Mouse (Mus musculus) stomach, embryonic 16.5 days (tissue): Measurements from ENCODE around the gene Trp73. TPM values are rescaled to one million over a fixed set of nuclear protein-coding genes. Genes with fewer than 3 reads are reported as not detected.

Experiments used
- ATAC-seq: fragments of 200-750 bp; cut with Nextera tagmentation; 2 replicates; pipeline ENCODE4 v1.8.0; 2017; ENCODE audit warnings: moderate number of reproducible peaks, moderate TSS enrichment; ENCODE audit not compliant: insufficient read depth, low FRiP score
- H3K27ac ChIP-seq: fragments of 300-500 bp; sonication (generic); 2 replicates; pipeline ENCODE4 v1.5.1; 2014; ENCODE audit warnings: low read length
- H3K27me3 ChIP-seq: fragments of 300-500 bp; sonication (generic); 2 replicates; pipeline ENCODE4 v1.6.1; 2014; ENCODE audit warnings: low read length, control low read depth, mixed read lengths; ENCODE audit not compliant: control insufficient read depth, insufficient read depth
- H3K36me3 ChIP-seq: fragments of 300-500 bp; sonication (generic); 2 replicates; pipeline ENCODE4 v1.6.1; 2014; ENCODE audit warnings: low read length; ENCODE audit not compliant: control insufficient read depth, insufficient read depth
- H3K4me1 ChIP-seq: fragments of 300-500 bp; sonication (generic); 2 replicates; pipeline ENCODE4 v1.6.1; 2014; ENCODE audit warnings: low read length, control low read depth, mixed read lengths; ENCODE audit not compliant: control insufficient read depth, insufficient read depth
- H3K4me2 ChIP-seq: fragments of 300-500 bp; sonication (generic); 2 replicates; pipeline ENCODE4 v1.6.1; 2014; ENCODE audit warnings: low read depth, low read length, mixed read lengths
- H3K4me3 ChIP-seq: fragments of 300-500 bp; sonication (generic); replicated peaks from 2 replicates; pipeline ENCODE4 v1.5.1; 2014; ENCODE audit warnings: mild to moderate bottlenecking, low read length
- H3K9ac ChIP-seq: fragments of 300-500 bp; sonication (generic); 2 replicates; pipeline ENCODE4 v1.6.1; 2014; ENCODE audit warnings: low read length
- H3K9me3 ChIP-seq: fragments of 300-500 bp; sonication (generic); replicated peaks from 2 replicates; pipeline ENCODE4 v1.6.1; 2016; ENCODE audit warnings: low read length, control low read depth; ENCODE audit not compliant: control insufficient read depth
- whole genome bisulfite sequencing: fragments of 180-500 bp; shearing (Covaris S2); extraction: QIAGEN DNeasy Blood & Tissue Kit; methylation state at CpG from one replicate; pipeline ENCODE4 v1.1.7; 2014; 5-methylcytosine and 5-hydroxymethylcytosine counted together
- polyA plus RNA-seq: library from polyadenylated mRNA; unstranded; fragments of >200 nt; fragmentation: Nextera tagmentation; extraction: Ambion mirVana; gene quantifications from 2 replicates; pipeline ENCODE4 v1.2.1, GENCODE M21; 2015

The Trp73 gene
- polyA plus RNA-seq, 1 experiment from 2014 or later, result 0.96 TPM

DNA sequence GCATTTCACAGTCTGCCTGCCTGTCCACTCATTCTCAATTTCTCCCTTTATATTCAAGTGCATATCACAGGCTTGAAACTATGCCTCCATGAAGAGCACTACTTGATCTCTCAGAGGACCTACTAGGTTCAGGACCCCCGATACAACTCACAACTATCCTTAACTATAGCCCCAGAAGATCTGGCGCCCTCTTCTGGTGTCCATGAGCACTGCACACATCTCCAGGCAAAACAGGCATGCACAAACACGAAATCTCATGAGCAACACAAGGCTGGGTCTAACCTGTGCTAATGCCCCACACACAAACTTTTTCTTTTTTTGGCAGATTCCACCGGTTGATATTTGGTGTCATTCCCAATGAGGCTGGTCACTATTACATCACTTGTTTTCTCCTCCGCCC, 94.2 kb downstream of the Trp73 start:
- no peak overlapping the region for H3K27ac ChIP-seq
- WGBS, result 69% methylated on average over 5 of the region's 5 CpGs
- no peaks in the 10 kb centered on the region for H3K27me3 ChIP-seq
- ATAC-seq, result no peak
- no peaks in the 10 kb centered on the region for H3K9me3 ChIP-seq
- no peak overlapping the region for H3K4me3 ChIP-seq
- H3K4me1 ChIP-seq, result no peaks in the 10 kb centered on the region
- H3K4me2 ChIP-seq, result no peak overlapping the region
- no peaks in the 10 kb centered on the region for H3K36me3 ChIP-seq
- H3K9ac ChIP-seq, result no peak overlapping the region

DNA sequence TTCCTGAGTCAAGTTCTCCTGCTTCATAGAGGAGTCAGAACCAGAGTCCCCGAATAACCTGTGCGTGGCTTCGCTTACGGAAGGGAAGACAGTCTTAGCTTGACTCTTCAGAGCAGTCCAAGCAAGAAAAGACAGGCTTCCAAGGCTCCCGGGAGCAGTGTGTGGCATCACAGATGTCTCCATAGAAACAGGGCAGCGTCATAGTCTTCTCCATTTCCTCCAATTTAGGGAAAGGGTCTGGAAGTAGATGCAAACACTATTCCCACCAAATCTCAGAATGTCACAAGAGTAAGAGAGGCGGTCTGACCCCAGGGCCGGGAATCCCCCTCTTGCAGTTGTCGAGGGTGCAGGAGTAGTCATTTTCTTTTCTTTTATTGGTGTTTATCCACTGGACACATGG, 97.4 kb downstream of the Trp73 start, which contains the start of gene Ccdc27:
Ccdc27 (minus strand) TSS at position 101 of the 400 bp plus-strand sequence.
- WGBS, result 81% methylated on average over 9 of the region's 9 CpGs
- Histone ChIP-seq H3K27ac (no peak within 1 kb of the TSS), H3K4me2 (no peak within 1 kb of the TSS), H3K9ac (no peak within 1 kb of the TSS), H3K27me3 (no peaks in the 10 kb centered on the region), H3K4me1 (no peaks in the 10 kb centered on the region), H3K9me3 (no peaks in the 10 kb centered on the region), H3K4me3 (no peak within 1 kb of the TSS), H3K36me3 (no peaks in the 10 kb centered on the region)
- ATAC-seq, result no peak

DNA sequence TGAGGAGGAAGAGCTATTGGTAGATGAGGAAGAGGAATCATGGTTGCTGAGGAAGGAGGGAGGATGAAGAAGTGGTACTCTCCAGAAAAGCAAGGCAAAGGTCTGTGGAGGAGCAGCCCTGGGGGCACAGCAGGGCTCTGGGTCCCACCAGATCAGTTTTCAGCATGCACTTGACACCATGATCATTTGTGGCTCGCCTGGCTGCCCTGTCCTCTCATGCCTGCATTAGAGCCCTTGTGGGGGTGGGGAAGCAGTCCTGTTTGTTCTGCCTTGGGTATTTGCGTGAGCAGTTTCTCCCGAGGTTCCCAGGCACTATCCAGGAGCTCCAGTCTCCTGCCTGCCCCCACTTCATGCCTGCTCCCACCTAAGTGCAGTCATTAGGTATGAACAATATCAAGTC, 102.9 kb downstream of the Trp73 start:
- Histone ChIP-seq H3K9ac (no peak overlapping the region), H3K4me1 (no peaks in the 10 kb centered on the region), H3K27ac (no peak overlapping the region), H3K27me3 (no peaks in the 10 kb centered on the region), H3K4me2 (no peak overlapping the region), H3K36me3 (no peaks in the 10 kb centered on the region), H3K9me3 (no peaks in the 10 kb centered on the region), H3K4me3 (no peak overlapping the region)
- no peak for ATAC-seq
- WGBS, result 25% methylated on average over 3 of the region's 3 CpGs

DNA sequence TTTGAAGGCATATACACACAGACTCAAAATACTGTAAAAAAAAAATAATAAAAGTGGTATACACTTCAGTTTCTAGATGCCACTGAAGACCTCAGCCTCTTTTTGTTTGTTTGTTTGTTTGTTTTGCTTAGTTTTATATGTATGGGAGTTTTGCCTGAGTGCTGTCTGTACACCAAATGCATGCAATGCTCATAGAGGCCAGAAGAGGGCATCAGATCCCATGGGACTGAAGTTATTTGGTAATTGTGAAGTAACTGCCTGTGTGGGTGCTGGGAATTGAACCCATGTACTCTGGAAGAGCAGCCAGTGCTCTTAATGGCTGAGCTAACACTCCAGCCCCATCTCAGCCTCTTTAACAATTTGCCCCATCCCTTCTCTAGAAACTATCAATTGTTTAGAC, 111.4 kb downstream of the Trp73 start:
- H3K27ac ChIP-seq, result no peak overlapping the region
- H3K4me3 ChIP-seq, result no peak overlapping the region
- no peaks in the 10 kb centered on the region for H3K36me3 ChIP-seq
- no peak overlapping the region for H3K4me2 ChIP-seq
- H3K27me3 ChIP-seq, result no peaks in the 10 kb centered on the region
- H3K9me3 ChIP-seq, result no peaks in the 10 kb centered on the region
- H3K4me1 ChIP-seq, result peaks cover 26% of the 10 kb centered on the region
- H3K9ac ChIP-seq, result no peak overlapping the region
- ATAC-seq, result no peak

DNA sequence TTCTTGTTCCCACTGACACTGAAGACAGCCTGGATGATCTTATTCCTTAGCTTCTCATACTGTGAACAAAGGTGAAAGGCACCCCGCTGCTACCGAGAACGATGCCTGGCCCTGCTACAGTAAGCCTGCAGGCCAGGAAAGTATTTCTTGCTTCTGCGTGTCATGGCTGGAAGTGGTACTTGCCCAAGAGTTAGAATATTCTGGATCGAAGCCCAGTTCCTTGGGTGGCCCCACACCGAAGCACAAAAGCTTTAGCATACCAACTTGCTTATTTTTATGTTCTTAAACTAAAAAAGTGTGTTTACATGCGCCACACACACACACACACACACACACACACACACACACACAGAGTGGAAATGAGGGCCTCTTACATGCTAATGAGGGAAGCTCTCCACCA, 111.9 kb downstream of the Trp73 start:
- Histone ChIP-seq H3K27me3 (no peaks in the 10 kb centered on the region), H3K4me2 (no peak overlapping the region), H3K9ac (no peak overlapping the region), H3K27ac (no peak overlapping the region), H3K9me3 (no peaks in the 10 kb centered on the region), H3K4me1 (peaks cover 32% of the 10 kb centered on the region), H3K4me3 (no peak overlapping the region), H3K36me3 (no peaks in the 10 kb centered on the region)
- 73% methylated on average over 7 of the region's 7 CpGs for WGBS
- ATAC-seq, result no peak

DNA sequence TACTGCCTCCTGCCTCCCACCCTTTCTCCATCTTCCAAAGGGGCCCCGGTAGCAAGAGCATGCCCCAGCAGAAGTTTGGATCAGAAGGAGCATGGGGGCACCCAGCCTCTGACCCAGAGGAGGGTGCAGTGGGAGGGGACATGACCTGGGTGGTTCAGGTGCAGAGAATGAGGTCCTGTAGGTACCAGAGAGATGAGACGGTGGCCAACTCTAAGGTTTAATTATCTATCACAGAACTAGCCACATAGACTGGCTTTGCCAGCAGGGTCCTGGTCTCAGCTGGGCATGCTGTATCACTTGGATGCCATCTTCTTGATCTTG, 113.6 kb downstream of the Trp73 start:
- H3K4me1 ChIP-seq, result peaks cover 39% of the 10 kb centered on the region
- no peaks in the 10 kb centered on the region for H3K27me3 ChIP-seq
- H3K4me3 ChIP-seq, result peak overlapping the region; percentile 65
- H3K36me3 ChIP-seq, result 0 out of 2 replicates have a peak, but pooled peaks cover 4% of the 10 kb centered on the region
- ATAC-seq, result no peak
- WGBS, result 21% methylated on average over 2 of the region's 2 CpGs
- H3K9ac ChIP-seq, result peak overlapping the region; percentile 77
- H3K9me3 ChIP-seq, result no peaks in the 10 kb centered on the region
- H3K27ac ChIP-seq, result no peak overlapping the region
- peak overlapping the region; percentile 81 for H3K4me2 ChIP-seq

DNA sequence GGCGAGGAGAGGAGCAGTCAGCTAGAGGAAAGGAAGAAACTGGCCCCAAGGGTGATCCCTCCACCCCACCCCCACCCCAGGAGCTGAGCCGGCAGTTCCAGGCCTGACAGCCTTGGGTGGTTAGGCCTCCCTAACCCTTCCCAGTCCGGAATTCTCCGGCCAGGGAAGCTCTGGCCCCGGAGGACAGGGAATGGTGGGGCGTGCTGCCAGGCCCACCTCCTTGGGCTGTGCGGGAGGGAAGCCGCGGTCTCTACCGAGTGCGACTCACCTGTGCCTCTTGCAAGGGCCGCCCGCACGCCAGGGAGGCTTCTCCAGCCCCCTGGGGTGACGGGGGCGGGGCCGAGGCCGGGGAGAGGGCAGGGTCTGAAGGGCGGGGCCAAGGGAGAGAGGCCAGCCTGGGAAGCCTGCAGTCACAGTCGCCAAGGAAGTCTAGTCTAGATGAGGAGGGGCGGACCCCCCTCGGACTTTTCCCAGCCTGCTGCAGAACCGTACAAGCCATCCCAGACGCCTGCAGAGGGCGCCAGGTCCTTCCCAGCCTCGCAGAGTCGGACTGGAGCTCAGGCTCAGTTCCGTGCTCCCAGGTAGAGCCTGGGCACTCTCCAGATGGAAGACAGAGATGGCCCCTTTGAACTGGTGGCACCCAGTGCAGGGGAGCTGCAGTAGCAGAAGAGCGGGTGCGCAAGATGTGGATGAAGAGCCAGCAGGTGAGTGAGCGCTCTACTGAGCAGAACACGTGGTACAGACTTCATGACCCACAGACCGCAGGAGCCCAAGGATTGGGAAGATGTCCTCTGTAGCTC, 114.2 kb downstream of the Trp73 start, which contains the start of gene Smim1:
Smim1 (minus strand) TSS at position 590 of the 800 bp plus-strand sequence.
- no peaks in the 10 kb centered on the region for H3K9me3 ChIP-seq
- peak within 1 kb of the TSS; percentile 65 for H3K4me3 ChIP-seq
- peak within 1 kb of the TSS; percentile 77 for H3K9ac ChIP-seq
- peak within 1 kb of the TSS; percentile 72 for H3K27ac ChIP-seq
- peak; percentile 76 for ATAC-seq
- peaks cover 39% of the 10 kb centered on the region for H3K4me1 ChIP-seq
- peak within 1 kb of the TSS; percentile 81 for H3K4me2 ChIP-seq
- H3K27me3 ChIP-seq, result no peaks in the 10 kb centered on the region
- 0 out of 2 replicates have a peak, but pooled peaks cover 8% of the 10 kb centered on the region for H3K36me3 ChIP-seq
- WGBS, result 2% methylated on average over 33 of the region's 33 CpGs

DNA sequence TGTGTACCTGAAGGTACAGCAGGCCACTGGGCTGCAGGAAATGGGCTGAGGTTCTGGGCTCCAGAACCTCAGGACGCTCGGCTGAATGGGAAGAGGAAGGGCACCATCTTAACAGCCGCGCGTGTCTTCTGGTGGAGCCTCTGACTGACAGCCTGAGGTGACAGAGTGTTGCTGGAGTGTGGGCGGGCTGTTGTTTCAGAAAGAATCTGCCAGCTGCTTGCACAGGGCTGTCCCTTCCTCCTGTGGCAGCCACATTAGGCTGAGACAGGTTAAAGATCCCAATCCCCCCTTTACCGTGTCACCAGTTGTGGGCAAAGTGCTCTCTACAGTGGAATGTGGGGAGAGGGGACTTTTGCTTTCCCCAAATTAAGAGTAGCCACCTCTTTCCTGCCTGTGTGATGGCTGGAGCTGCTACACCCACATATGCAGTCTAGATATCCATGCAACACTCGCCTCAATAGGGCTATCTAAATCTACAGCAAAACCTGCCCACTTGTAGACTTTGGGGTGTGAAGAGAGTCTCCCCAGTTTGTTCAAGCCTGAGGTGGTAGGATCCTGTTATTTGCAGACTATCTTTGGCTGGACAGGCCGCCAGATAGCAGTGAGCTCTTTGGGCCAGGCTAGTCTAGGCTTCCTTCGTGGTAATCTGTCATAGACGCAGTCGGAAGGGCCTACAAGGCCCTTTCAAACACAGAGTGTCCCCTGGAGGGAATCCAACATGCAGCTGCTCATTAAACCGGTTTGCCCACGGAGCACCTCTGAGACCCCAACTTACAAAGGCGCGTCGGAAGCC, 115.1 kb downstream of the Trp73 start:
- peaks cover 39% of the 10 kb centered on the region for H3K4me1 ChIP-seq
- peak overlapping the region; percentile 77 for H3K9ac ChIP-seq
- no peaks in the 10 kb centered on the region for H3K27me3 ChIP-seq
- H3K4me2 ChIP-seq, result peak overlapping the region; percentile 81
- no peak for ATAC-seq
- H3K9me3 ChIP-seq, result no peaks in the 10 kb centered on the region
- H3K4me3 ChIP-seq, result peak overlapping the region; percentile 65
- WGBS, result 32% methylated on average over 17 of the region's 17 CpGs
- H3K27ac ChIP-seq, result peak overlapping the region; percentile 72
- H3K36me3 ChIP-seq, result 0 out of 2 replicates have a peak, but pooled peaks cover 15% of the 10 kb centered on the region
